Mouse (Mus musculus): Measurements from ENCODE around the gene Pias3. TPM values are rescaled to one million over a fixed set of nuclear protein-coding genes. Genes with fewer than 3 reads are reported as not detected.
"Not testable (repeated sequence)": the region's sequence is repeated elsewhere in the genome, so short reads cannot be mapped to it uniquely, and the experiment has no call there.

Pias3 gene
- polyA plus RNA-seq, 1 experiment from 2014 or later: 20.9 TPM

- no peak for ATAC-seq (ENCODE audit: low read depth)
- peaks cover 25% of the 10 kb centered on the region for H3K4me1 ChIP-seq (ENCODE audit: control insufficient read depth, insufficient read depth, low read length)
- no peaks in the 10 kb centered on the region for H3K9me3 ChIP-seq (ENCODE audit: control insufficient read depth, low read length)
- no peak overlapping the region for H3K9ac ChIP-seq (replicated peaks; ENCODE audit: low read depth, low read length)
- H3K36me3 ChIP-seq (ENCODE audit: control insufficient read depth, insufficient read depth, low read length): no peaks in the 10 kb centered on the region
- WGBS: 75% methylated on average over 5 of the region's 5 CpGs
- no peak overlapping the region for H3K4me2 ChIP-seq (ENCODE audit: low read depth, low read length)
- H3K4me3 ChIP-seq (ENCODE audit: low read depth, low read length): no peak overlapping the region
- no peak overlapping the region for H3K27ac ChIP-seq (ENCODE audit: low read depth, low read length)
- H3K27me3 ChIP-seq (ENCODE audit: control insufficient read depth, insufficient read depth, low read length): no peaks in the 10 kb centered on the region
These were observed 34.6 kb downstream of the Pias3 start for GRCm38 (mm10) chr3:96730785-96731184.

GRCm38 (mm10) chr3:96733984-96734383, 37.8 kb downstream of the Pias3 start:
- H3K36me3 ChIP-seq (ENCODE audit: control insufficient read depth, insufficient read depth, low read length): no peaks in the 10 kb centered on the region
- peaks cover 13% of the 10 kb centered on the region for H3K4me1 ChIP-seq (ENCODE audit: control insufficient read depth, insufficient read depth, low read length)
- WGBS: 96% methylated on average over 1 of the region's 1 CpGs
- H3K27ac ChIP-seq (ENCODE audit: low read depth, low read length): no peak overlapping the region
- H3K4me3 ChIP-seq (ENCODE audit: low read depth, low read length): no peak overlapping the region
- H3K4me2 ChIP-seq (ENCODE audit: low read depth, low read length): no peak overlapping the region
- no peak overlapping the region for H3K9ac ChIP-seq (replicated peaks; ENCODE audit: low read depth, low read length)
- no peaks in the 10 kb centered on the region for H3K27me3 ChIP-seq (ENCODE audit: control insufficient read depth, insufficient read depth, low read length)
- no peak for ATAC-seq (ENCODE audit: low read depth)
- H3K9me3 ChIP-seq (ENCODE audit: control insufficient read depth, low read length): no peaks in the 10 kb centered on the region

DNA sequence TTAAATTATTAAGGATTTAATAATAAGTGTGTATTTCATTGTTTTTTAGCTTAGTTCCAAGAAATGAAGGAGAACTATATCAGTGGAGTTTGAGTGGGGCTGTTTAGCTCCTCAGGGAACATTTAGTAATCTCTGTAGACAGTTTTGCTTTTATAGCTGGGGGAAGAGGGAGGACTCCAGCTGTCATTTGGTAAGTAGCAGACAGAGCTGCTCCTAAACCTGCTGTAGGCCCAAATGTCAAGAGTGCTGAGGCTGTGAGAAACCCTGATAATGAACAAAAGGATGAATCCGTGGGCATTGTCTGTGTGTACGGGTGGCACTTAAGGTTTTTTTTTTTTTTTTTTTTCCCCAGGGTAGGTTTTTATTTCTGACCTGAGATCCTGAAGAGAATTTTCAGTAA, 39.0 kb downstream of the Pias3 start:
- Histone ChIP-seq H3K4me3 (ENCODE audit: low read depth, low read length) (no peak overlapping the region), H3K9me3 (ENCODE audit: control insufficient read depth, low read length) (no peaks in the 10 kb centered on the region), H3K4me1 (ENCODE audit: control insufficient read depth, insufficient read depth, low read length) (0 out of 2 replicates have a peak, but pooled peaks cover 3% of the 10 kb centered on the region), H3K4me2 (ENCODE audit: low read depth, low read length) (no peak overlapping the region), H3K27me3 (ENCODE audit: control insufficient read depth, insufficient read depth, low read length) (no peaks in the 10 kb centered on the region), H3K9ac (replicated peaks; ENCODE audit: low read depth, low read length) (no peak overlapping the region), H3K36me3 (ENCODE audit: control insufficient read depth, insufficient read depth, low read length) (no peaks in the 10 kb centered on the region), H3K27ac (ENCODE audit: low read depth, low read length) (no peak overlapping the region)
- no peak for ATAC-seq (ENCODE audit: low read depth)
- WGBS: 71% methylated on average over 2 of the region's 2 CpGs

GRCm38 (mm10) chr3:96737013-96737740, 41.0 kb downstream of the Pias3 start:
- Histone ChIP-seq H3K9me3 (ENCODE audit: control insufficient read depth, low read length) (no peaks in the 10 kb centered on the region), H3K4me2 (ENCODE audit: low read depth, low read length) (no peak overlapping the region), H3K27ac (ENCODE audit: low read depth, low read length) (no peak overlapping the region), H3K4me3 (ENCODE audit: low read depth, low read length) (no peak overlapping the region), H3K36me3 (ENCODE audit: control insufficient read depth, insufficient read depth, low read length) (no peaks in the 10 kb centered on the region), H3K27me3 (ENCODE audit: control insufficient read depth, insufficient read depth, low read length) (no peaks in the 10 kb centered on the region), H3K4me1 (ENCODE audit: control insufficient read depth, insufficient read depth, low read length) (no peaks in the 10 kb centered on the region), H3K9ac (replicated peaks; ENCODE audit: low read depth, low read length) (no peak overlapping the region)
- WGBS: 46% methylated on average over 1 of the region's 1 CpGs
- no peak for ATAC-seq (ENCODE audit: low read depth)

DNA sequence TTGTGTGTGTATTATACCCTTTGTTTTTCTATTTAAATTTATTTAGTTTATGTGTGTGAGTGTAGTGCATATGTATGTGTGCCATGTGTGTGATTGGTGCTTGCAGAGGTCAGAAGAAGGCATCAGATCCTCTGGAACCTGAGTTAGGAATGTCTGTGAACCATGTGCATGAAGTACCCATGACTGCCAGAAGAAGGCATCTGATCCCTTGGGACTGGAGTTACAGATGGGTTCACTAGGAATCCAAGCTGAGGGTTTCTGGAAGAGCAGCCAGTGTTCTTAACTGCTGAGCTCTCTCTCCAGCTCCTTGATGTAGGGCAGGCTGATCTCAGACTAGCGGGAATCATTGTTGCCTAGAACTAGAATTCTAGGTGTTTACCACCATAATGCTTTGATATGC, 41.8 kb downstream of the Pias3 start:
- Histone ChIP-seq H3K4me1 (ENCODE audit: control insufficient read depth, insufficient read depth, low read length) (no peaks in the 10 kb centered on the region), H3K4me3 (ENCODE audit: low read depth, low read length) (no peak overlapping the region), H3K4me2 (ENCODE audit: low read depth, low read length) (no peak overlapping the region), H3K27me3 (ENCODE audit: control insufficient read depth, insufficient read depth, low read length) (no peaks in the 10 kb centered on the region), H3K36me3 (ENCODE audit: control insufficient read depth, insufficient read depth, low read length) (no peaks in the 10 kb centered on the region), H3K9ac (replicated peaks; ENCODE audit: low read depth, low read length) (no peak overlapping the region), H3K9me3 (ENCODE audit: control insufficient read depth, low read length) (no peaks in the 10 kb centered on the region), H3K27ac (ENCODE audit: low read depth, low read length) (no peak overlapping the region)
- 83% methylated on average over 1 of the region's 1 CpGs for WGBS
- ATAC-seq (ENCODE audit: low read depth): no peak

- not testable (repeated sequence) for H3K27ac ChIP-seq (ENCODE audit: low read depth, low read length); ATAC-seq (ENCODE audit: low read depth); H3K4me3 ChIP-seq (ENCODE audit: low read depth, low read length); H3K9me3 ChIP-seq (ENCODE audit: control insufficient read depth, low read length); H3K4me2 ChIP-seq (ENCODE audit: low read depth, low read length); H3K4me1 ChIP-seq (ENCODE audit: control insufficient read depth, insufficient read depth, low read length); H3K27me3 ChIP-seq (ENCODE audit: control insufficient read depth, insufficient read depth, low read length); H3K9ac ChIP-seq (replicated peaks; ENCODE audit: low read depth, low read length); H3K36me3 ChIP-seq (ENCODE audit: control insufficient read depth, insufficient read depth, low read length)
These were observed 44.1 kb downstream of the Pias3 start for GRCm38 (mm10) chr3:96740279-96740678.

- Histone ChIP-seq H3K36me3 (ENCODE audit: control insufficient read depth, insufficient read depth, low read length) (no peaks in the 10 kb centered on the region), H3K9me3 (ENCODE audit: control insufficient read depth, low read length) (no peaks in the 10 kb centered on the region), H3K4me2 (ENCODE audit: low read depth, low read length) (no peak overlapping the region), H3K4me3 (ENCODE audit: low read depth, low read length) (no peak overlapping the region), H3K27ac (ENCODE audit: low read depth, low read length) (no peak overlapping the region), H3K9ac (replicated peaks; ENCODE audit: low read depth, low read length) (no peak overlapping the region), H3K27me3 (ENCODE audit: control insufficient read depth, insufficient read depth, low read length) (no peaks in the 10 kb centered on the region), H3K4me1 (ENCODE audit: control insufficient read depth, insufficient read depth, low read length) (no peaks in the 10 kb centered on the region)
- ATAC-seq (ENCODE audit: low read depth): no peak
- 98% methylated on average over 3 of the region's 3 CpGs for WGBS
These were observed 48.2 kb downstream of the Pias3 start for GRCm38 (mm10) chr3:96744348-96744747.

GRCm38 (mm10) chr3:96746829-96747228, 50.6 kb downstream of the Pias3 start:
- H3K27me3 ChIP-seq (ENCODE audit: control insufficient read depth, insufficient read depth, low read length): no peaks in the 10 kb centered on the region
- ATAC-seq (ENCODE audit: low read depth): no peak
- H3K27ac ChIP-seq (ENCODE audit: low read depth, low read length): no peak overlapping the region
- H3K36me3 ChIP-seq (ENCODE audit: control insufficient read depth, insufficient read depth, low read length): no peaks in the 10 kb centered on the region
- H3K4me3 ChIP-seq (ENCODE audit: low read depth, low read length): no peak overlapping the region
- H3K9me3 ChIP-seq (ENCODE audit: control insufficient read depth, low read length): no peaks in the 10 kb centered on the region
- no peak overlapping the region for H3K4me2 ChIP-seq (ENCODE audit: low read depth, low read length)
- 70% methylated on average over 1 of the region's 1 CpGs for WGBS
- no peak overlapping the region for H3K9ac ChIP-seq (replicated peaks; ENCODE audit: low read depth, low read length)
- H3K4me1 ChIP-seq (ENCODE audit: control insufficient read depth, insufficient read depth, low read length): no peaks in the 10 kb centered on the region

Data from neural tube, embryonic 14.5 days (tissue).